Mouse (Mus musculus) C2C12 (cell line): ENCODE data around the gene Aff3. TPM values are rescaled to one million over a fixed set of nuclear protein-coding genes. Genes with fewer than 3 reads are reported as not detected.

ENCODE experiments used
- H3K27me3 ChIP-seq: one replicate; pipeline ENCODE4 v1.6.1; 2011; ENCODE audit not compliant: control insufficient read depth, insufficient read depth, insufficient read length
- H3K36me3 ChIP-seq: one replicate; pipeline ENCODE4 v1.6.1; 2011; ENCODE audit not compliant: control insufficient read depth, insufficient read depth
- H3K4me3 ChIP-seq: one replicate; pipeline ENCODE4 v1.5.1; 2011; ENCODE audit warnings: mild to moderate bottlenecking, control low read depth; ENCODE audit not compliant: poor library complexity, insufficient read depth, severe bottlenecking
- H3K79me2 ChIP-seq: one replicate; pipeline ENCODE4 v1.6.1; 2011; ENCODE audit not compliant: control insufficient read depth, insufficient read depth
- H3K79me3 ChIP-seq: one replicate; pipeline ENCODE4 v1.6.1; 2011; ENCODE audit warnings: low read depth, control low read depth
- H3ac ChIP-seq: one replicate; pipeline ENCODE3; 2011; ENCODE audit warnings: low read depth; ENCODE audit not compliant: control insufficient read depth, insufficient read length
- CEBPB ChIP-seq: IDR thresholded peaks from one replicate; pipeline ENCODE4 v1.6.1; 2011; ENCODE audit warnings: low read depth, mild to moderate bottlenecking, control low read depth, moderate library complexity
- CTCF ChIP-seq: IDR thresholded peaks from one replicate; pipeline ENCODE4 v1.5.1; 2011; ENCODE audit not compliant: control insufficient read depth, insufficient read depth, insufficient read length
- FOSL1 ChIP-seq: IDR thresholded peaks from one replicate; pipeline ENCODE4 v1.8.0; 2011; ENCODE audit warnings: mild to moderate bottlenecking, low read length; ENCODE audit not compliant: poor library complexity, insufficient read depth, severe bottlenecking
- MAX ChIP-seq: IDR thresholded peaks from one replicate; pipeline ENCODE4 v1.6.1; 2011; ENCODE audit warnings: mild to moderate bottlenecking, control low read depth
- MYOD1 ChIP-seq: IDR thresholded peaks from one replicate; pipeline ENCODE4 v1.6.1; 2011; ENCODE audit warnings: low read depth; ENCODE audit not compliant: control insufficient read depth, insufficient read length
- MYOG ChIP-seq: IDR thresholded peaks from one replicate; pipeline ENCODE4 v1.6.1; 2011; ENCODE audit not compliant: control insufficient read depth, insufficient read length; ENCODE audit errors: extremely low read depth
- USF1 ChIP-seq: IDR thresholded peaks from one replicate; pipeline ENCODE4 v1.6.1; 2011; ENCODE audit warnings: low read depth, mild to moderate bottlenecking, control low read depth, moderate library complexity
- polyA plus RNA-seq: library from polyadenylated mRNA; unstranded; fragments of >200 nt; fragmentation: generic; extraction: Trizol; gene quantifications from one replicate; pipeline ENCODE4 v1.2.1, GENCODE M21; 2012; ENCODE audit warnings: missing spikeins

The Aff3 gene
- polyA plus RNA-seq, 1 experiment, result not detected

DNA sequence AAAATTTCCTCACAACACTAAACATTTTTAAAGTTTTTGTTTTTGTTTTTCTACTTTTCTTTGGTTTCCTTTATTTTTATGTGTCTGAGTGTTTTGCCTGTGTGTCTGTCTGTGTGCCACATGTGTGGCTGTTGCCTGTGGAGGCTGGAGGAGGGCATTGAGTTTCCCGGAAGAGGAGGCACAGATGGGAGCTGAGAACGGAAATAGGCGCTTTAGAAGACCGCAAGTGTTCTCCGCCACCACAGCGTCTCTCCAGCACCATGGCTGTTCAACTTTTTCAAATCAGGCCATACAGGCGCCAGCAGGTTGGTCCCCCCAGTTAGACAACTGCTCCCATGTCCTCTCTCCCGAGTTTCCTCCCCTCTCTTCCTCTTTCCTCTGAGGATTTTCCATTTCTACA lies 155.5 kb downstream of the Aff3 start:
- H3K79me2 ChIP-seq, result no peaks in the 10 kb centered on the region
- no peak overlapping the region for H3K4me3 ChIP-seq

DNA sequence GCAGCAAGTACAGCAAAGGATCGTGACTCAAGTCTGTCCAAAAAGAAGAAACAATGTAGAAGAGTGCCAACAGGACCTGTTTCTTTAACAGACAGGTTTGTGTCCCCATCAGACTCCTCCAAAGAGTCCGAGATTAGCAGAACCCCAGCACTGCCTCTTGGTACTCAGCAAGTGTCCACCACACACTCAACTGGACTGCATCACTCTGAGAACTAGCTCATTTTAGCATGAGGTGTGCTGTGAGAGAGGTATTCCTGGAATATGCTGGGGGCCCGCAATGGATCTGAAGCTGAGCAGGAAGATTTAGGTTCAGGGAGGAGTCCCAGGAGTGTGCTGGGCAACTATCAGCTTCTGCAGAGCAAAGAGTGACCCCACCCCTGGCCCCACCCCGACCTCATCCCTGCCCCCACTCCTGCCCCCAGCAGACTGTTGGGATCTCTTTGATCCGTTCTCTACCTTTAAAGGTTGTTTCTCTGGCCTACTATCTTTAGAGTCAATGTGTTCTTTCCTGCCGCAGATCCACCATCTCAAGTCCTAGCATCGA lies 157.0 kb downstream of the Aff3 start:
- TF ChIP-seq USF1, result no peak
- no peak for TF ChIP-seq MYOD1
- no peak for TF ChIP-seq MYOG
- no peak for TF ChIP-seq CEBPB
- TF ChIP-seq FOSL1, result no peak
- TF ChIP-seq MAX, result no peak
- no peak for TF ChIP-seq CTCF
- Histone ChIP-seq H3K79me2 (no peaks in the 10 kb centered on the region), H3K36me3 (no peaks in the 10 kb centered on the region), H3ac (no peak overlapping the region), H3K79me3 (no peaks in the 10 kb centered on the region), H3K27me3 (no peaks in the 10 kb centered on the region), H3K4me3 (no peak overlapping the region)

More for the DNA sequence above, 155.5 kb downstream of the Aff3 start:
- TF ChIP-seq FOSL1, result no peak
- no peak for TF ChIP-seq MYOD1
- no peak for TF ChIP-seq CTCF
- TF ChIP-seq MAX, result no peak
- no peak for TF ChIP-seq CEBPB
- no peak for TF ChIP-seq USF1
- TF ChIP-seq MYOG, result no peak
- Histone ChIP-seq H3K27me3 (peaks cover under 1% of the 10 kb centered on the region), H3K79me3 (no peaks in the 10 kb centered on the region), H3K36me3 (no peaks in the 10 kb centered on the region), H3ac (no peak overlapping the region)

DNA sequence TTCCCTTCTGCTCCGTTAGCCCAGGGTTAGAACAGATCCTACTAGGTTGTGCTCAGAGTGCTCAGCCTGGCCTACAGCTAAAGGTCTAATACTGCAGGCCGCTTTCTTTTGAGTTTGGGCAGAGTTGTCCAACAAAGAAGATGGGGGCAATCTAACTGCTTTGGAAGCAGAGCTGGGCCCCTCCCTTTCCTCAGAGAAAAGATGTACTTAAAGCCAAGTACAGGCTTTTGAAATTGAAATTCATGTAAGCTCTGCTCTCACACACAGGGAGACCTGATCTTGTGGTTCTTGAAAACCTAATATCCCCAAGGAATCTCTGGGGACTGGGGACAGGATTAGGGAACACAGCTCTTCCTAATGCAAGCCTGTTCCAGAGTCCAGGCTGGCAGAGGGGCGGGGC lies 158.4 kb downstream of the Aff3 start:
- Histone ChIP-seq H3K79me3 (no peaks in the 10 kb centered on the region), H3K4me3 (no peak overlapping the region), H3K27me3 (no peaks in the 10 kb centered on the region), H3ac (no peak overlapping the region), H3K36me3 (no peaks in the 10 kb centered on the region), H3K79me2 (no peaks in the 10 kb centered on the region)
- TF ChIP-seq MYOD1 (no peak), MYOG (no peak), MAX (no peak), USF1 (no peak), CTCF (no peak)

DNA sequence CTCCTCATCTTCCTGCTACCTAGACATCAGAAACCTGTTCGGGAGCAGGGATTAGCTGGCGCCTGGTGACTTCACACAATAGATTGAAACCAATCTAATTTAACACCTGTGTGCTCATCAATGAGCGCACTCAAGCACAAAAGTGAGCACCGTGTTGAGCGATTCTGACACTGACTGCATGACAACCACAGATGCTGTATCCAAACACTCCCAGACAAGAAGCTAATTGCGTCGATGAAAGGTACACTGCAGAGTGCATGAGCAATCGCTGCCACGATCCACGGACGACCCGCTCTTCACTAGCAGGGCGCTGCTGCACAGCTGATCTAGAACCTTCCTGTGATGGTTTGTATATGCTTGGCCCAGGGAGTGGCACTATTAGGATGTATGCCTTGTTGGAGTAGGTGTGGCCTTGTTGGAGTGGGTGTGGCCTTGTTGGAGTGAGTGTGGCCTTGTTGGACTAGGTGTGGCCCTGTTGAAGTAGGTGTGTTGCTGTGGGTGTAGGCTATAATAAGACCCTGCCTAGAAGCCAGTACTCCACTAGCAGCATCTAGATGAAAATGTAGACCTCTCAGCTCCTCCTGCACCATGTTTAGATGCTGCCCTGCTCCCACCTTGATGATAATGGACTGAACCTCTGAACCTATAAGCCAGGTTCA lies 161.2 kb downstream of the Aff3 start:
- H3K27me3 ChIP-seq, result no peaks in the 10 kb centered on the region
- H3K79me3 ChIP-seq, result no peaks in the 10 kb centered on the region
- H3K36me3 ChIP-seq, result no peaks in the 10 kb centered on the region
- no peaks in the 10 kb centered on the region for H3K79me2 ChIP-seq
- no peak overlapping the region for H3ac ChIP-seq
- no peak overlapping the region for H3K4me3 ChIP-seq
- TF ChIP-seq CTCF, result no peak
- TF ChIP-seq MAX, result no peak
- no peak for TF ChIP-seq MYOG
- no peak for TF ChIP-seq MYOD1
- no peak for TF ChIP-seq FOSL1
- TF ChIP-seq CEBPB, result no peak
- TF ChIP-seq USF1, result no peak

DNA sequence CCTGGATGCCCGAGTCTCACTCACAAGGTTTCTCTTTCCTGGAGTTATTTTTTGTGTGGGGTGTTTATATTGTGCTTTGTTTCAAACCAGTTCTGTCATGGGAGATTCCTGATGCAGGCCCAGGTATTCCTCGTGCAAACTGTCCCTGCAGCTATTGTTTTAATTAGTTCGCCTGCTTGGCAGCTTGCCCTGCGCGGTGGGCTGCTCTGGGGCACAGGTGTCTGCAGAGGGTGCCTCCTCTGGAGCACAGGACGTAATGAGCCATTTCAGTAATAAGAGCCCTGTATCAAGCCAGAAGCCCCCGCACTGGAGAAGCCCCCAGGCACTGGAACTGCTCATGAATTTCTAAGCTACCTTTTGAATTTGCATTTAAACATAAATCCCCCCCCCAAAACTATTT lies 162.0 kb downstream of the Aff3 start:
- H3K27me3 ChIP-seq, result peaks cover under 1% of the 10 kb centered on the region
- H3K4me3 ChIP-seq, result no peak overlapping the region
- no peak for TF ChIP-seq CEBPB
- no peak for TF ChIP-seq CTCF
- no peak for TF ChIP-seq FOSL1

DNA sequence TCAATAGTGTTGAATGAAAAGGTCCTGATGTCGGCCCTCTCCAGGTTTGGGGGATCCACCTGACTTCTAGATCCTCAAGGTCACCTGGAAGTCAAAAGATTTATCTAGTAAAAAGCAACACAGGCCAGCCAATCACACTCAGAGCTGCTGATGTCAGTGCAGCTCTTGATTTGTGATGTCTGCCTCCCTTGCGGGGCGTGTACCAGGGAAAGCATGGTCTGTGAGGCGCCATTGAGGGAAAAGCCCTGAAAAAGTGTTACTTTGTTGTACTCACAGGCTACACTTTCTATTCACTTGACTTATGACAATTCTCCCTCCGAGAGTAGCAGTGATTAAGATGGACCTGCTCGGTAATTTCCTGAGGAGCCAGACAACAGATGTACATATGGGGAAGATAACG lies 163.5 kb downstream of the Aff3 start:
- H3K27me3 ChIP-seq, result peaks cover 4% of the 10 kb centered on the region
- TF ChIP-seq FOSL1 (no peak), MAX (no peak), USF1 (no peak), CTCF (no peak), MYOD1 (no peak)
- no peak overlapping the region for H3ac ChIP-seq
- no peak overlapping the region for H3K4me3 ChIP-seq
- H3K79me2 ChIP-seq, result no peaks in the 10 kb centered on the region
- no peaks in the 10 kb centered on the region for H3K79me3 ChIP-seq
- H3K36me3 ChIP-seq, result no peaks in the 10 kb centered on the region

More for the DNA sequence above, 162.0 kb downstream of the Aff3 start:
- H3K79me2 ChIP-seq, result no peaks in the 10 kb centered on the region
- no peaks in the 10 kb centered on the region for H3K79me3 ChIP-seq
- H3K36me3 ChIP-seq, result no peaks in the 10 kb centered on the region
- no peak overlapping the region for H3ac ChIP-seq
